Mouse (Mus musculus) CH12.LX (cell line): Measurements from ENCODE around the gene Adamts18. TPM values are rescaled to one million over a fixed set of nuclear protein-coding genes. Genes with fewer than 3 reads are reported as not detected.

Source experiments
- DNase-seq: peaks from one replicate; pipeline ENCODE4 v3.0.0-alpha.2; 2013; ENCODE audit errors: extremely low read depth
- H3K27ac ChIP-seq: 2 replicates; pipeline ENCODE4 v1.5.1; 2012; ENCODE audit warnings: low read depth, mild to moderate bottlenecking, control low read depth, moderate library complexity; ENCODE audit not compliant: insufficient read depth
- H3K27me3 ChIP-seq: replicated peaks from 2 replicates; pipeline ENCODE3; 2012; ENCODE audit warnings: inconsistent platforms
- H3K36me3 ChIP-seq, 2 experiments: replicated peaks in 1 of 2; 2 replicates each; pipeline versions ENCODE3 to v1.6.1; 2012; ENCODE audit warnings: inconsistent platforms in 1 of 2, low read length in 1 of 2, mild to moderate bottlenecking in 1 of 2, mixed read lengths in 1 of 2, moderate library complexity in 1 of 2; ENCODE audit not compliant: control insufficient read depth in 1 of 2, insufficient read depth in 1 of 2
- H3K4me1 ChIP-seq, 2 experiments: 2 replicates each; pipeline ENCODE4 v1.6.1; 2012; ENCODE audit warnings: inconsistent platforms in 1 of 2, moderate library complexity in 1 of 2; ENCODE audit not compliant: insufficient read depth in 2 of 2, control insufficient read depth in 1 of 2
- H3K4me2 ChIP-seq: 2 replicates; pipeline ENCODE4 v1.6.1; 2012; ENCODE audit warnings: low read depth, mild to moderate bottlenecking, control low read depth; ENCODE audit not compliant: poor library complexity, insufficient read depth, severe bottlenecking
- H3K4me3 ChIP-seq, 3 experiments: fragments of 150-350 bp in 1 of 3; sonication (generic) in 1 of 3; replicated peaks in 1 of 3; 2 replicates each; pipeline versions ENCODE3 to v1.5.1; 2011 to 2012; ENCODE audit warnings: low read depth in 2 of 3, low read length in 2 of 3, mild to moderate bottlenecking in 2 of 3, moderate library complexity in 2 of 3, control low read depth in 1 of 3, improper control_type of control experiment in 1 of 3, inconsistent platforms in 1 of 3, mixed read lengths in 1 of 3; ENCODE audit not compliant: poor library complexity in 1 of 3
- H3K79me2 ChIP-seq: replicated peaks from 2 replicates; pipeline ENCODE4 v1.6.1; 2012; ENCODE audit warnings: mild to moderate bottlenecking, moderate library complexity; ENCODE audit not compliant: control insufficient read depth, poor library complexity, insufficient read depth, severe bottlenecking; ENCODE audit errors: extremely low read depth
- H3K9ac ChIP-seq: 2 replicates; pipeline ENCODE4 v1.6.1; 2012; ENCODE audit warnings: low read depth, mild to moderate bottlenecking, control low read depth, moderate library complexity; ENCODE audit not compliant: insufficient read depth
- H3K9me3 ChIP-seq: replicated peaks from 2 replicates; pipeline ENCODE3; 2012; ENCODE audit warnings: low read length, inconsistent platforms, mixed read lengths
- BHLHE40 ChIP-seq: IDR thresholded peaks from 2 replicates; pipeline ENCODE4 v1.6.1; 2011; ENCODE audit warnings: mild to moderate bottlenecking, low read depth, low read length, improper control_type of control experiment
- E2F4 ChIP-seq: IDR thresholded peaks from 2 replicates; pipeline ENCODE4 v1.6.1; 2011; ENCODE audit warnings: low read depth, low read length, improper control_type of control experiment; ENCODE audit not compliant: insufficient replicate concordance
- ETS1 ChIP-seq: conservative IDR thresholded peaks from 2 replicates; pipeline ENCODE4 v1.6.1; 2012; ENCODE audit warnings: low read depth, mild to moderate bottlenecking, inconsistent platforms, low read length, improper control_type of control experiment, moderate library complexity
- IRF4 ChIP-seq: IDR thresholded peaks from 2 replicates; pipeline ENCODE4 v1.6.1; 2014; ENCODE audit warnings: low read depth, mild to moderate bottlenecking, inconsistent platforms, low read length, improper control_type of control experiment
- JUN ChIP-seq: IDR thresholded peaks from 2 replicates; pipeline ENCODE4 v1.6.1; 2011; ENCODE audit warnings: low read depth, mild to moderate bottlenecking, low read length, improper control_type of control experiment, moderate library complexity; ENCODE audit not compliant: insufficient read depth
- MAX ChIP-seq: IDR thresholded peaks from 2 replicates; pipeline ENCODE4 v1.6.1; 2011; ENCODE audit warnings: low read length, improper control_type of control experiment
- MAZ ChIP-seq: IDR thresholded peaks from 2 replicates; pipeline ENCODE4 v1.6.1; 2012; ENCODE audit warnings: low read depth, mild to moderate bottlenecking, inconsistent platforms, low read length, improper control_type of control experiment, moderate library complexity
- NELFE ChIP-seq: IDR thresholded peaks from 2 replicates; pipeline ENCODE4 v1.6.1; 2011; ENCODE audit warnings: low read depth, low read length, improper control_type of control experiment
- NRF1 ChIP-seq: IDR thresholded peaks from 2 replicates; pipeline ENCODE4 v1.6.1; 2014; ENCODE audit warnings: low read depth, mild to moderate bottlenecking, inconsistent platforms, low read length, improper control_type of control experiment, moderate library complexity
- PAX5 ChIP-seq: IDR thresholded peaks from 2 replicates; pipeline ENCODE4 v1.6.1; 2012; ENCODE audit warnings: low read length, inconsistent platforms, mixed read lengths
- POLR2AphosphoS2 ChIP-seq: IDR thresholded peaks from 2 replicates; pipeline ENCODE4 v1.6.1; 2011; ENCODE audit warnings: low read depth, low read length, improper control_type of control experiment
- RAD21 ChIP-seq: IDR thresholded peaks from 2 replicates; pipeline ENCODE4 v1.6.1; 2011; ENCODE audit warnings: low read depth, mild to moderate bottlenecking, low read length, improper control_type of control experiment, moderate library complexity
- TBP ChIP-seq: conservative IDR thresholded peaks from 2 replicates; pipeline ENCODE4 v1.6.1; 2011; ENCODE audit warnings: low read depth, low read length, improper control_type of control experiment
- TCF12 ChIP-seq: IDR thresholded peaks from 2 replicates; pipeline ENCODE4 v1.6.1; 2014; ENCODE audit warnings: low read depth, mild to moderate bottlenecking, inconsistent platforms, low read length, improper control_type of control experiment
- USF2 ChIP-seq: conservative IDR thresholded peaks from 2 replicates; pipeline ENCODE4 v1.6.1; 2011; ENCODE audit warnings: low read depth, low read length, improper control_type of control experiment
- ZKSCAN1 ChIP-seq: IDR thresholded peaks from 2 replicates; pipeline ENCODE4 v1.6.1; 2012; ENCODE audit warnings: low read depth, inconsistent platforms, low read length, improper control_type of control experiment, borderline replicate concordance
- ZNF384 ChIP-seq: IDR thresholded peaks from 2 replicates; pipeline ENCODE4 v1.6.1; 2012; ENCODE audit warnings: low read depth, low read length, improper control_type of control experiment, inconsistent platforms
- dilution Hi-C: fragments of 300-500 bp; cut with MboI; formaldehyde crosslinking; loops from 2 replicates; pipeline ENCODE4 v1.14.3; 2020; ENCODE audit warnings: low sequenced_read_pairs; ENCODE audit not compliant: extremely low pct_unique_long_range_greater_than_20kb, extremely low pct_ligation_motif_present
- in situ Hi-C: fragments of 300-500 bp; cut with MboI; formaldehyde crosslinking; loops from 3 replicates; pipeline ENCODE4 v1.14.3; 2019; ENCODE audit warnings: low sequenced_read_pairs, low pct_ligation_motif_present, low pct_unique_long_range_greater_than_20kb, mixed read lengths
- polyA plus RNA-seq: library from polyadenylated mRNA; unstranded; fragments of >175 nt; gene quantifications from 2 replicates; pipeline ENCODE4 v1.2.1, GENCODE M21; 2012; ENCODE audit warnings: low read depth; ENCODE audit not compliant: insufficient read length
- total RNA-seq, 2 experiments: library from RNA; depleted of rRNA; stranded (reverse); fragments of 300-350 nt in 1 of 2; fragments of >200 nt in 1 of 2; gene quantifications; 2 replicates each; pipeline ENCODE4 v1.2.3; 2012 to 2014

Adamts18 gene
- total and polyA plus RNA-seq, 3 experiments, result not detected

DNA sequence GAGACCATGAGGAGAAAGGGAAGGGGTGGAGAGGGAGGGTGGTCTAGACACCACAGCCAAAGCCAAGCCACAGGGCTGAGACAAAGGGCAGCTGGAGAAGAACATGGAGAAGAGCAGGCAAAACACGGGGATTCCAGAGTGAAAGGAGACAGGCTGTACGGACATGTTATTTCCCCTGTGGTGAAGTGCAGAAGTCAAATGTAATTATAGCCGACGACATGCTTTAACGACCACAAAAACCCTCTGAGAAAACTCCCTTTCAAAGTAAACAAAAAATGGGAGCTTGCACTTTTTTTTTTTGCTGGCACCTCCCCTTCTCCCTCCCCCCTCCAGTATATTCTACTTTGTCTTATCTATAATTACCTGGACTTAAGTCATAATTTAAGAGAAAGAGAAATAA lies 92.7 kb downstream of the Adamts18 start:
- Histone ChIP-seq H3K79me2 (no peaks in the 10 kb centered on the region), H3K4me3 (no peak overlapping the region), H3K9ac (no peak overlapping the region), H3K4me2 (no peak overlapping the region), H3K4me1 (no peaks in the 10 kb centered on the region), H3K36me3 (no peaks in the 10 kb centered on the region), H3K27ac (no peak overlapping the region), H3K9me3 (peaks cover 28% of the 10 kb centered on the region), H3K27me3 (no peaks in the 10 kb centered on the region)
- dilution Hi-C loops, result no loop called here
- TF ChIP-seq RAD21 (no peak), ZNF384 (no peak), IRF4 (no peak), USF2 (no peak)
- no peak for DNase-seq
- in situ Hi-C loops, result no loop called here

DNA sequence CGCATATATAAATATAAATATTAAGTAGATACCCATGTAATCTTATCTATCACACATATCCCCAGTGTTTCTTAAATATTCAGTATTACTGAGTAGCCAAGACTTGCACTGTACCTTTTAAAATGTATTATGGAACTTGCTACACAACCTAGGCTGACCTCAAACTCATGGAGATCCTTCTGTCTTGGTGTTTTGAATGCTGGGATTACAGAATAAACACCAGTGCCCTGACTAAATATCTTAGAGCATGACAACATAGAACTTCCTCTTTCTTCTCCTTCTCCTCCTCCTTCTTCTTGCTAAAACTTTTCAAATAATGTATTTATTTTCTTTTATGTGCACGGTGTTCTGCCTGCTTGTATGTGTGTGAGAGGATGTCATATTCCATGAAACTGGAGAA lies 95.4 kb downstream of the Adamts18 start:
- no peaks in the 10 kb centered on the region for H3K4me1 ChIP-seq
- dilution Hi-C loops, result no loop called here
- no peaks in the 10 kb centered on the region for H3K79me2 ChIP-seq
- no peaks in the 10 kb centered on the region for H3K27me3 ChIP-seq
- H3K9ac ChIP-seq, result no peak overlapping the region
- TF ChIP-seq ZKSCAN1 (no peak), TBP (no peak), MAX (no peak), POLR2AphosphoS2 (no peak), ZNF384 (no peak), E2F4 (no peak), TCF12 (no peak), ETS1 (no peak), PAX5 (no peak), NRF1 (no peak), JUN (no peak), MAZ (no peak), BHLHE40 (no peak), NELFE (no peak)
- in situ Hi-C loops, result no loop called here
- no peak overlapping the region for H3K4me2 ChIP-seq
- no peaks in the 10 kb centered on the region for H3K36me3 ChIP-seq
- H3K9me3 ChIP-seq, result peaks cover 33% of the 10 kb centered on the region
- DNase-seq, result no peak
- H3K27ac ChIP-seq, result no peak overlapping the region
- H3K4me3 ChIP-seq, result no peak overlapping the region
